Mouse (Mus musculus) right cerebral cortex, postnatal 10 days (tissue): ENCODE measurements around the gene Map3k1.

ENCODE experiments used
- DNase-seq, 2 experiments: peaks; one replicate each; pipeline ENCODE4 v3.0.0; 2021; ENCODE audit warnings: low spot score in 2 of 2

Map3k1 gene

GRCm38 (mm10) chr13:111791596-111791995 is 17.2 kb downstream of the Map3k1 start:
- DNase-seq = no peak

GRCm38 (mm10) chr13:111789420-111790065 is 19.2 kb downstream of the Map3k1 start:
- DNase-seq = no peak

- no peak for DNase-seq
These were observed 19.9 kb downstream of the Map3k1 start for GRCm38 (mm10) chr13:111788882-111789281.

- DNase-seq = peak; percentile 62 to 80
These were observed 20.8 kb downstream of the Map3k1 start for GRCm38 (mm10) chr13:111787857-111788619.

GRCm38 (mm10) chr13:111786584-111786983 is 22.2 kb downstream of the Map3k1 start:
- DNase-seq = no peak

- DNase-seq = no peak
These were observed 25.3 kb downstream of the Map3k1 start for GRCm38 (mm10) chr13:111783451-111783850.

- DNase-seq = no peak
These were observed 29.3 kb downstream of the Map3k1 start for GRCm38 (mm10) chr13:111779471-111779870.

- no peak for DNase-seq
These were observed 30.2 kb downstream of the Map3k1 start for GRCm38 (mm10) chr13:111778606-111779005.

- DNase-seq = no peak
These were observed 30.9 kb downstream of the Map3k1 start for GRCm38 (mm10) chr13:111777865-111778264.

GRCm38 (mm10) chr13:111777179-111777578 is 31.6 kb downstream of the Map3k1 start:
- no peak for DNase-seq

- DNase-seq = no peak
These were observed 36.7 kb downstream of the Map3k1 start for GRCm38 (mm10) chr13:111772075-111772474.

- DNase-seq = peak; percentile 81 to 82
These were observed 37.6 kb downstream of the Map3k1 start for GRCm38 (mm10) chr13:111771232-111771631.

- DNase-seq = no peak
These were observed 38.0 kb downstream of the Map3k1 start for GRCm38 (mm10) chr13:111770776-111771175.

- DNase-seq = no peak
These were observed 46.3 kb downstream of the Map3k1 start for GRCm38 (mm10) chr13:111762526-111762925.

GRCm38 (mm10) chr13:111756986-111757385 is 51.8 kb downstream of the Map3k1 start:
- DNase-seq = no peak

- no peak for DNase-seq
These were observed 52.9 kb downstream of the Map3k1 start for GRCm38 (mm10) chr13:111755937-111756336.

GRCm38 (mm10) chr13:111755377-111755776 is 53.4 kb downstream of the Map3k1 start:
- DNase-seq = no peak

- no peak for DNase-seq
These were observed 55.5 kb downstream of the Map3k1 start for GRCm38 (mm10) chr13:111753321-111753720.

GRCm38 (mm10) chr13:111748301-111749062 is 60.3 kb downstream of the Map3k1 start:
- no peak for DNase-seq

- no peak for DNase-seq
These were observed 62.0 kb downstream of the Map3k1 start for GRCm38 (mm10) chr13:111746831-111747230.

- DNase-seq = no peak
These were observed 63.6 kb downstream of the Map3k1 start for GRCm38 (mm10) chr13:111745216-111745615.

- no peak for DNase-seq
These were observed 64.4 kb downstream of the Map3k1 start for GRCm38 (mm10) chr13:111744233-111745000.
